In the genomic region with DNA sequence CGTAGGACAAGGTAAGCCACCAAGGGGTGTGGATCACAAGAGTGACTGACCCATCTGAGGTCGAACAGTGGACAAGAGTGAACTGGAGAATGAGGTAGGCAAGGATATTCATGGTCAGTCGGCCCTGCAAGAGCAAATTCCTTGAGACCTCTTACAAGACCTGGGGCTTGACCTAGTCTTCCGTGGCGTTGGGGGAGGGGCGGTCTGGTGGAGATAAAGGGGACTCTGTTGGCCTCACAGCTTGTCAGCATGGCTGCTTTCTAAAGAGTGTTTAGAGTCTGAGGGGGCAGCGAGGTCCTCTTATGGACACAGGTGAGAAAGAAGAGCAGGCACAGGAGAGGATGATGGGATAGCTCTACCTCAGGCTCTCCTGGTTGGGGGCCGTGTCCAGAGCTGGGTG, we compare ENCODE assay signal across 24 mouse cellular contexts. TPM values are rescaled to one million over a fixed set of nuclear protein-coding genes. Genes with fewer than 3 reads are reported as not detected.
DNase-seq lines count a peak whose midpoint lies in the region; ATAC-seq lines count a peak whose summit lies in the region.
"Had no signal": no experiment of that assay in that cellular context is flagged by ENCODE, and none has a peak within 500 bp of the region (broad histone marks: within the 10 kb centered on the region; RNA-seq: fewer than 3 reads in every experiment).

No protein-coding gene starts in this region.

- H3K9me3 ChIP-seq in hindbrain, embryonic 10.5 days = no peaks in the 10 kb centered on the region
- H3K9me3 ChIP-seq in hindbrain, embryonic 14.5 days (ENCODE audit: control insufficient read depth, low read length) = no peaks in the 10 kb centered on the region
- no peaks in the 10 kb centered on the region for H3K9me3 ChIP-seq in midbrain, embryonic 10.5 days (replicated peaks)
- no peaks in the 10 kb centered on the region for H3K9me3 ChIP-seq in midbrain, embryonic 11.5 days (ENCODE audit: control insufficient read depth, low read length)
- H3K9me3 ChIP-seq: embryonic facial prominence, embryonic 12.5 days; embryonic facial prominence, embryonic 15.5 days; forebrain, embryonic 13.5 days; heart, embryonic 15.5 days; hindbrain, embryonic 15.5 days had no signal

- peak; percentile 31 for DNase-seq in embryo, embryonic 9.5 days (ENCODE audit: extremely low spot score)
- no peak for DNase-seq in embryo, embryonic 10 days (ENCODE audit: low spot score)
- no peak for DNase-seq in hindbrain, embryonic 10.5 days (ENCODE audit: low spot score)
- DNase-seq in hindbrain, embryonic 14.5 days (ENCODE audit: low spot score) = no peak
- DNase-seq in midbrain, embryonic 10.5 days (ENCODE audit: low spot score) = no peak
- no peak for DNase-seq in midbrain, embryonic 11.5 days (ENCODE audit: low spot score, missing footprints)
- DNase-seq: adrenal gland, adult 8-10 months; adrenal gland, postnatal 25 days; cerebellum, adult 11-12 months; cerebellum, adult 8-10 months; cerebellum, postnatal 36 days; gastrocnemius, postnatal 10 days; gastrocnemius, postnatal 36 days; heart, adult 2 months; heart, postnatal 10 days; heart, postnatal 36 days had no signal

- ATAC-seq in hindbrain, embryonic 14.5 days (ENCODE audit: low FRiP score) = no peak
- ATAC-seq in midbrain, embryonic 11.5 days (ENCODE audit: low FRiP score) = no peak
- ATAC-seq: activated CD4-positive, CD25-positive, alpha-beta regulatory T cell, adult 4 months; forebrain, embryonic 13.5 days; forebrain, embryonic 16.5 days had no signal

- H3K27me3 ChIP-seq in hindbrain, embryonic 10.5 days (ENCODE audit: insufficient read depth, poor library complexity, severe bottlenecking) = peaks cover 64% of the 10 kb centered on the region
- H3K27me3 ChIP-seq in hindbrain, embryonic 14.5 days (ENCODE audit: control insufficient read depth, insufficient read depth, low read length) = peaks cover under 1% of the 10 kb centered on the region; the same call in 1 of the 2 replicates
- peaks cover 61% of the 10 kb centered on the region for H3K27me3 ChIP-seq in midbrain, embryonic 10.5 days (ENCODE audit: low read depth, poor library complexity, severe bottlenecking)
- no peaks in the 10 kb centered on the region; the same call in 1 of the 2 replicates for H3K27me3 ChIP-seq in midbrain, embryonic 11.5 days (ENCODE audit: control insufficient read depth, insufficient read depth, low read length)
- H3K27me3 ChIP-seq: hindbrain, embryonic 15.5 days had no signal

- 40% methylated on average over 8 of the region's 8 CpGs for WGBS in hindbrain, embryonic 10.5 days
- WGBS in hindbrain, embryonic 14.5 days = 42% methylated on average over 8 of the region's 8 CpGs
- WGBS in midbrain, embryonic 10.5 days = 37% methylated on average over 8 of the region's 8 CpGs
- WGBS in midbrain, embryonic 11.5 days = 30% methylated on average over 8 of the region's 8 CpGs

- no peak overlapping the region for H3K4me3 ChIP-seq in hindbrain, embryonic 10.5 days
- no peak overlapping the region for H3K4me3 ChIP-seq in hindbrain, embryonic 14.5 days (replicated peaks; ENCODE audit: low read length)
- H3K4me3 ChIP-seq in midbrain, embryonic 10.5 days = no peak overlapping the region
- no peak overlapping the region for H3K4me3 ChIP-seq in midbrain, embryonic 11.5 days (ENCODE audit: low read depth, low read length)
- H3K4me3 ChIP-seq: embryonic facial prominence, embryonic 12.5 days; embryonic facial prominence, embryonic 15.5 days; forebrain, embryonic 13.5 days; heart, adult 2 months; heart, embryonic 15.5 days; hindbrain, embryonic 15.5 days had no signal

- H3K4me2 ChIP-seq in hindbrain, embryonic 14.5 days (replicated peaks) = no peak overlapping the region
- H3K4me2 ChIP-seq in midbrain, embryonic 11.5 days = no peak overlapping the region
- H3K4me2 ChIP-seq: embryonic facial prominence, embryonic 12.5 days; embryonic facial prominence, embryonic 15.5 days; forebrain, embryonic 13.5 days; heart, embryonic 11.5 days; heart, embryonic 15.5 days; hindbrain, embryonic 15.5 days had no signal

- H3K36me3 ChIP-seq in hindbrain, embryonic 10.5 days = no peaks in the 10 kb centered on the region
- H3K36me3 ChIP-seq in hindbrain, embryonic 14.5 days (replicated peaks; ENCODE audit: control insufficient read depth, insufficient read depth) = no peaks in the 10 kb centered on the region
- H3K36me3 ChIP-seq in midbrain, embryonic 10.5 days = no peaks in the 10 kb centered on the region
- no peaks in the 10 kb centered on the region for H3K36me3 ChIP-seq in midbrain, embryonic 11.5 days (ENCODE audit: control insufficient read depth, insufficient read depth, low read length)
- H3K36me3 ChIP-seq: embryonic facial prominence, embryonic 12.5 days; embryonic facial prominence, embryonic 15.5 days; heart, embryonic 15.5 days; hindbrain, embryonic 15.5 days had no signal

- no peak overlapping the region for H3K9ac ChIP-seq in hindbrain, embryonic 14.5 days
- no peak overlapping the region for H3K9ac ChIP-seq in midbrain, embryonic 11.5 days (ENCODE audit: low read length)
- H3K9ac ChIP-seq: embryonic facial prominence, embryonic 12.5 days; embryonic facial prominence, embryonic 15.5 days; forebrain, embryonic 13.5 days; heart, embryonic 15.5 days; hindbrain, embryonic 15.5 days had no signal

- H3K4me1 ChIP-seq in hindbrain, embryonic 10.5 days (replicated peaks) = peaks cover 47% of the 10 kb centered on the region
- H3K4me1 ChIP-seq in hindbrain, embryonic 14.5 days (replicated peaks; ENCODE audit: control insufficient read depth, insufficient read depth, low read length) = peaks cover 12% of the 10 kb centered on the region; the same call in 1 of the 2 replicates
- H3K4me1 ChIP-seq in midbrain, embryonic 10.5 days = peaks cover 43% of the 10 kb centered on the region
- H3K4me1 ChIP-seq in midbrain, embryonic 11.5 days (ENCODE audit: control insufficient read depth, insufficient read depth, low read length) = peaks cover 10% of the 10 kb centered on the region; the same call in 1 of the 2 replicates

- H3K27ac ChIP-seq in hindbrain, embryonic 10.5 days = peak overlapping the region; percentile 41; the same call in 1 of the 2 replicates
- H3K27ac ChIP-seq in hindbrain, embryonic 14.5 days = no peak overlapping the region
- peak overlapping the region; percentile 35 for H3K27ac ChIP-seq in midbrain, embryonic 10.5 days (replicated peaks)
- no peak overlapping the region for H3K27ac ChIP-seq in midbrain, embryonic 11.5 days (ENCODE audit: low read depth, low read length)
- H3K27ac ChIP-seq: embryonic facial prominence, embryonic 12.5 days; embryonic facial prominence, embryonic 15.5 days; forebrain, embryonic 13.5 days; heart, adult 2 months; heart, embryonic 15.5 days; hindbrain, embryonic 15.5 days had no signal

RNA-seq across cellular contexts. Expression of a gene that starts 8.1 kb away (rescaled TPM):
- 0.95 and 4.1 TPM in 2 replicates for polyA plus RNA-seq in hindbrain, embryonic 10.5 days (2016; fragmentation: Nextera tagmentation; extraction: Ambion mirVana)
- polyA plus RNA-seq in hindbrain, embryonic 14.5 days (2014; fragmentation: Nextera tagmentation; extraction: Ambion mirVana) = 1.6 and 3.3 TPM in 2 replicates
- 2.6 and 3.3 TPM in 2 replicates for polyA plus RNA-seq in midbrain, embryonic 10.5 days (2016; fragmentation: Nextera tagmentation; extraction: Ambion mirVana)
- polyA plus RNA-seq in midbrain, embryonic 11.5 days (2014; fragmentation: Nextera tagmentation; extraction: Ambion mirVana) = 2.4 and 3.4 TPM in 2 replicates
- polyA plus RNA-seq: activated CD4-positive, CD25-positive, alpha-beta regulatory T cell, adult 4 months; heart, embryonic 11.5 days had no signal

RNA-seq across cellular contexts. Expression of a gene that starts 55.2 kb away (rescaled TPM):
- polyA plus RNA-seq in hindbrain, embryonic 10.5 days (2016; fragmentation: Nextera tagmentation; extraction: Ambion mirVana) = 5.2 and 12.5 TPM in 2 replicates
- polyA plus RNA-seq in hindbrain, embryonic 14.5 days (2014; fragmentation: Nextera tagmentation; extraction: Ambion mirVana) = 40.1 and 42.3 TPM in 2 replicates
- 5.8 and 11.0 TPM in 2 replicates for polyA plus RNA-seq in midbrain, embryonic 10.5 days (2016; fragmentation: Nextera tagmentation; extraction: Ambion mirVana)
- 12.4 and 13.5 TPM in 2 replicates for polyA plus RNA-seq in midbrain, embryonic 11.5 days (2014; fragmentation: Nextera tagmentation; extraction: Ambion mirVana)
- polyA plus RNA-seq: activated CD4-positive, CD25-positive, alpha-beta regulatory T cell, adult 4 months had no signal

RNA-seq across cellular contexts. Expression of a gene that starts 59.1 kb away (rescaled TPM):
- 14.3 and 22.9 TPM in 2 replicates for polyA plus RNA-seq in hindbrain, embryonic 10.5 days (2016; fragmentation: Nextera tagmentation; extraction: Ambion mirVana)
- polyA plus RNA-seq in hindbrain, embryonic 14.5 days (2014; fragmentation: Nextera tagmentation; extraction: Ambion mirVana) = 18.8 and 23.9 TPM in 2 replicates
- 12.7 and 15.6 TPM in 2 replicates for polyA plus RNA-seq in midbrain, embryonic 10.5 days (2016; fragmentation: Nextera tagmentation; extraction: Ambion mirVana)
- polyA plus RNA-seq in midbrain, embryonic 11.5 days (2014; fragmentation: Nextera tagmentation; extraction: Ambion mirVana) = 18.5 and 20.7 TPM in 2 replicates

Comparison
In these comparisons a context has a peak if more than half of its experiments do, and no peak if none do; other contexts are left out.
1. H3K27ac ChIP-seq: peak in hindbrain, embryonic 10.5 days (single experiment) and midbrain, embryonic 10.5 days (single experiment); none in hindbrain, embryonic 14.5 days (single experiment) and midbrain, embryonic 11.5 days (single experiment).